Mouse (Mus musculus) kidney, embryonic 16.5 days (tissue): ENCODE data around the gene Pla1a. TPM values are rescaled to one million over a fixed set of nuclear protein-coding genes. Genes with fewer than 3 reads are reported as not detected.

Experiments
- ATAC-seq: fragments of 200-750 bp; cut with Nextera tagmentation; 2 replicates; pipeline ENCODE4 v1.8.0; 2017; ENCODE audit warnings: moderate TSS enrichment; ENCODE audit not compliant: low FRiP score, low TSS enrichment
- H3K27ac ChIP-seq: fragments of 300-500 bp; sonication (generic); 2 replicates; pipeline ENCODE4 v1.5.1; 2014; ENCODE audit warnings: low read length
- H3K27me3 ChIP-seq: fragments of 300-500 bp; sonication (generic); 2 replicates; pipeline ENCODE4 v1.6.1; 2014; ENCODE audit warnings: low read length, control low read depth, mixed read lengths; ENCODE audit not compliant: insufficient read depth
- H3K36me3 ChIP-seq: fragments of 300-500 bp; sonication (generic); 2 replicates; pipeline ENCODE4 v1.6.1; 2014; ENCODE audit warnings: low read length, control low read depth, mixed read lengths; ENCODE audit not compliant: insufficient read depth
- H3K4me1 ChIP-seq: fragments of 300-500 bp; sonication (generic); 2 replicates; pipeline ENCODE4 v1.6.1; 2014; ENCODE audit warnings: low read length, control low read depth, mixed read lengths; ENCODE audit not compliant: insufficient read depth
- H3K4me2 ChIP-seq: fragments of 300-500 bp; sonication (generic); replicated peaks from 2 replicates; pipeline ENCODE4 v1.6.1; 2014; ENCODE audit warnings: low read depth, low read length
- H3K4me3 ChIP-seq: fragments of 300-500 bp; sonication (generic); 2 replicates; pipeline ENCODE4 v1.5.1; 2014; ENCODE audit warnings: mild to moderate bottlenecking, low read length
- H3K9ac ChIP-seq: fragments of 300-500 bp; sonication (generic); replicated peaks from 2 replicates; pipeline ENCODE4 v1.6.1; 2014; ENCODE audit warnings: low read length
- H3K9me3 ChIP-seq: fragments of 300-500 bp; sonication (generic); 2 replicates; pipeline ENCODE4 v1.6.1; 2016; ENCODE audit warnings: low read length, control low read depth
- WGBS: fragments of 180-500 bp; shearing (Covaris S2); extraction: QIAGEN DNeasy Blood & Tissue Kit; methylation state at CpG from one replicate; pipeline ENCODE4 v1.1.7; 2014; 5-methylcytosine and 5-hydroxymethylcytosine counted together
- polyA plus RNA-seq: library from polyadenylated mRNA; unstranded; fragments of >200 nt; fragmentation: Nextera tagmentation; extraction: Ambion mirVana; gene quantifications from 2 replicates; pipeline ENCODE4 v1.2.1, GENCODE M21; 2015

Gene Pla1a
- polyA plus RNA-seq, 1 experiment from 2014 or later: 10.0 TPM

DNA sequence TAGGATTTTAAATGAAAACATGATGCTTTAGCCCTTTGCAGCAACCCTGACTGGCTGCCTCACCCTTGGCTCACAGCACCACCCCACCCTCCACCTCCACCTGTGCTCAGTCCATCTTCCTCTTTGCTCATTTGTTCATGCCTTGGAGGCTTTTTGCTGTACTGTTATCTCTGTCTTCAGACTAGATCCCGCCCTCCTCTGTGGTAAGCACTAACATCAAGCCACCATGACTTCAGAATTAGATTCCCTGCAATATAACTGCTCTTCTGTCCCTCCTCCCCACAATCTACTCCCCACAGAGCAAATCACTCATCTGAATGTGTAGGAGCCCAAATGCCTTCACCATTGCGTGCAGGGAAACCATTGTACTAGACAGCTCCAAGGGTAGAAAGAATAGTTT lies 49.3 kb downstream of the Pla1a start:
- ATAC-seq: no peak
- Histone ChIP-seq H3K4me1 (no peaks in the 10 kb centered on the region), H3K27me3 (no peaks in the 10 kb centered on the region), H3K36me3 (no peaks in the 10 kb centered on the region), H3K4me2 (no peak overlapping the region), H3K27ac (no peak overlapping the region), H3K4me3 (no peak overlapping the region), H3K9ac (no peak overlapping the region), H3K9me3 (no peaks in the 10 kb centered on the region)
- WGBS: 89% methylated on average over 2 of the region's 2 CpGs

DNA sequence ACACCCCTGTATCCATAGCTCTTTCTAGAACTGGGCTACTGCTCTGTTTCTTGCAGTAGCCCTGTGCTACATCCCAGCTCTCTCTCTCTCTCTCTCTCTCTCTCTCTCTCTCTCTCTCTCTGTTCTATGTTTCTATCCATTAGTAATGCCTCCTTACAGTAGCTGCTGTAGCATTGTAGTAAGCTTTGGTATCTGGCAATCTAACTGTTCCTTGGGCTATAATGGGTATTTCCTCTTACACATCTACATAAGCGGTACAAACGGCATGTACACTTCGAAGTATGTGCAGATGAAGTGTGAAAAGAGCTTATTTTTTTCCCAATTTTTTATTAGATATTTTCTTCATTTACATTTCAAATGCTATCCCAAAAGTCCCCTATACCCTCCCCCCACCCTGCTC lies 53.0 kb downstream of the Pla1a start:
- H3K36me3 ChIP-seq: no peaks in the 10 kb centered on the region
- no peak overlapping the region for H3K4me3 ChIP-seq
- no peak for ATAC-seq
- peaks cover 6% of the 10 kb centered on the region; the same call in 1 of the 2 replicates for H3K4me1 ChIP-seq
- no peak overlapping the region for H3K4me2 ChIP-seq
- no peaks in the 10 kb centered on the region for H3K27me3 ChIP-seq
- WGBS: 94% methylated on average over 3 of the region's 3 CpGs
- H3K9ac ChIP-seq: no peak overlapping the region
- H3K27ac ChIP-seq: no peak overlapping the region
- H3K9me3 ChIP-seq: no peaks in the 10 kb centered on the region

DNA sequence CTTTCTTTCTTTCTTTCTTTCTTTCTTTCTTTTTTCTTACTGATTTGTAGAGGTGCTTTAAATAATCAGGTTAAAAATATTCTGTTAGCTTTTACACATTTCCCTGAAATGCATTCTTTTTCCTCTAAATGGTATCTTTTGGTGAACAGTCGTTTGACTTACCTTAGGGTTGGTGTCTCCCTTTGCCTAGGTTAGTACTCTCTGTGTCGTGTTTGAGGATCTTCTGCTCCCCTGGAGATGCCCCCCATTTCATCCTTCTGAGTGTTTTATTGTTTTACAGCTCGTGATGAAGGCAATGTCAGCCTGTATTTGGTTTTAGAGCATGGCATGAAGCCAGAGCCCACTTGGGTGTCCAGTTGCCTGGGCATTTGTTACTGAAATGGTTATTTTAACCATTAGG lies 53.5 kb downstream of the Pla1a start:
- Histone ChIP-seq H3K4me1 (peaks cover 6% of the 10 kb centered on the region; the same call in 1 of the 2 replicates), H3K9ac (no peak overlapping the region), H3K36me3 (no peaks in the 10 kb centered on the region), H3K27me3 (no peaks in the 10 kb centered on the region), H3K9me3 (no peaks in the 10 kb centered on the region), H3K4me3 (no peak overlapping the region), H3K27ac (no peak overlapping the region), H3K4me2 (no peak overlapping the region)
- 20% methylated on average over 3 of the region's 3 CpGs for WGBS
- ATAC-seq: no peak

DNA sequence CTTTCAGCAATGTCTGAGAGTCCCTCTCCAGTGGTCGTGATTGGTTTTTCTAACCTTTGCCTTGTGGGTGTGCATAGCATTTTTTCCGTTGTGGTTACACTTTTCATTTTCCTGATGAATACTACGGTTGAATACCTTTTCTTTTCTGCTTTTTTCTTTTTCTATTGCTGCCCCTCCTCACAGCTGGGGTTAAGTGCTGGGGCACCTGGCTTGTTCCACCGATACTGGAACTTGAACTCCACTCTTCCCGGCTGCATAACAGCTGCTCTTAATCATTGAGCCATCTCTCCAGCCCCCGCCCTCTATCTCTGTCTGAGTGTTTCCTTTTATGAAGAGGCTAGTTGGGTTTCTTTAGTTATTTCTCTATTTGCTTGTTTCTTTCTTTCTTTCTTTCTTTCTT lies 53.9 kb downstream of the Pla1a start:
- Histone ChIP-seq H3K27ac (no peak overlapping the region), H3K36me3 (no peaks in the 10 kb centered on the region), H3K4me2 (no peak overlapping the region), H3K9me3 (no peaks in the 10 kb centered on the region), H3K9ac (no peak overlapping the region), H3K27me3 (no peaks in the 10 kb centered on the region), H3K4me1 (peaks cover 6% of the 10 kb centered on the region; the same call in 1 of the 2 replicates), H3K4me3 (no peak overlapping the region)
- 15% methylated on average over 6 of the region's 6 CpGs for WGBS
- no peak for ATAC-seq

DNA sequence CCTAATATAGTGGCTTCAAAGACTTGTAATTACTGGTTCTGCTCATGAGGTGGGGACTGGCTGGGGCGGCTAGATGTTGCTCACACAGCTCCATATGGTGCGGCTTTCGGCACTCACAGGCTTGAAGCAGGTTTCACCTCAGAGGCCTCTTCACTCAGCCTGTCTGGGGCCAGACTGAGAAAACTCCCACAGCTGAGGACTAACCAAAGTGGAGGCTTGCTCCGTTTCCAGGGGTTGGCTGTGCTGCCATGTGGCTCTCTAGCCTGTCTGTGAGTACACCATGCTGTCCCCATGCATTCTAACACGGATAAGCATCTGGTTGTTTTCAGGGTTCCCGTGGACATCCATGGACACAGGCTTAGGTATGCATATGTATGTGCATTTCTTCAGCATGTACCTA lies 54.4 kb downstream of the Pla1a start:
- Histone ChIP-seq H3K9me3 (no peaks in the 10 kb centered on the region), H3K27ac (no peak overlapping the region), H3K4me3 (no peak overlapping the region), H3K27me3 (no peaks in the 10 kb centered on the region), H3K36me3 (no peaks in the 10 kb centered on the region), H3K9ac (no peak overlapping the region), H3K4me2 (no peak overlapping the region), H3K4me1 (peaks cover 6% of the 10 kb centered on the region; the same call in 1 of the 2 replicates)
- ATAC-seq: no peak
- 57% methylated on average over 6 of the region's 6 CpGs for WGBS

DNA sequence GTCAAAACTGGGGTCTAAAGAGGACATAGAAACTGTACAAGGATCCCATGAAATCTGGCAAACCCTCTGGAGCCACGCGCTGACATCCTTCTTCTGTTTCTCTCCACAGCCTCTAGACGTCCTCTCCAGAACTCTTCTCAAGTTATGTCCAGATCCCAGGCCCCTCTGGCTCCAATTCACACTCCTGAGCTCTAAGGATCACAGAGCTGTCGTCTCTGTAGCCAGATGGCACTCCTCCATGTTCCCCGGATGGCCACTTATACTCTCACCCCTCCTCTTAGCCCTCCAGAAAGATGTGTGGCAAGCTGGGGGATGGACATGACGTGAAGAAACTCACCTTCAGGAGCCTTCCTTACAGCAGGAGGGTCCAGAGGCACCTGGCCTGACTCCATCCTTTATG lies 55.4 kb downstream of the Pla1a start:
- H3K9me3 ChIP-seq: no peaks in the 10 kb centered on the region
- H3K27me3 ChIP-seq: no peaks in the 10 kb centered on the region
- no peak overlapping the region for H3K4me3 ChIP-seq
- WGBS: 72% methylated on average over 6 of the region's 6 CpGs
- H3K9ac ChIP-seq: no peak overlapping the region
- peaks cover 6% of the 10 kb centered on the region; the same call in 1 of the 2 replicates for H3K4me1 ChIP-seq
- H3K4me2 ChIP-seq: no peak overlapping the region
- no peak overlapping the region for H3K27ac ChIP-seq
- ATAC-seq: no peak
- no peaks in the 10 kb centered on the region for H3K36me3 ChIP-seq

DNA sequence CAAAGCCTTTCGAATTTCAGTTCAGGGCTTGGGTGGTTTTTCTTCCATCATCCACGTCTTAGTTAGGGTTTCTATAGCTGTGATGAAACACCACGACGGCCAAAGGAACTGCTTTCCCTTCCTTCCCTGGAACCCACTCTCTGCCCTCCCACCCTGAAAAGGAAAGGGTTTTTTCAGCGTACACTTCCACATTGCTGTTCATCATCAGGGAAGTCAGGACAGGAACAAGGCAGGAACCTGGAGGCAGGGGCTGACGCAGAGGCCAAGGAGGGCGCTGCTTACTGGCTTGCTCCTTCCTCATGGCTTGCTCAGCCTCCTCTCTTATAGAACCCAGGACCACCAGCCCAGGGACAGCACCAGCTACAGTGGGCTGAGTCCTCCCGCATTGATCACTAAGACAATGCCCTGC lies 56.1 kb downstream of the Pla1a start:
- 55% methylated on average over 8 of the region's 8 CpGs for WGBS
- Histone ChIP-seq H3K9me3 (no peaks in the 10 kb centered on the region), H3K27ac (no peak overlapping the region), H3K4me3 (peak overlapping the region; percentile 30), H3K27me3 (no peaks in the 10 kb centered on the region), H3K9ac (peak overlapping the region; percentile 60), H3K4me2 (peak overlapping the region; percentile 49), H3K36me3 (no peaks in the 10 kb centered on the region), H3K4me1 (peaks cover 6% of the 10 kb centered on the region; the same call in 1 of the 2 replicates)
- peak; percentile 29; the same call in 1 of the 2 replicates for ATAC-seq

DNA sequence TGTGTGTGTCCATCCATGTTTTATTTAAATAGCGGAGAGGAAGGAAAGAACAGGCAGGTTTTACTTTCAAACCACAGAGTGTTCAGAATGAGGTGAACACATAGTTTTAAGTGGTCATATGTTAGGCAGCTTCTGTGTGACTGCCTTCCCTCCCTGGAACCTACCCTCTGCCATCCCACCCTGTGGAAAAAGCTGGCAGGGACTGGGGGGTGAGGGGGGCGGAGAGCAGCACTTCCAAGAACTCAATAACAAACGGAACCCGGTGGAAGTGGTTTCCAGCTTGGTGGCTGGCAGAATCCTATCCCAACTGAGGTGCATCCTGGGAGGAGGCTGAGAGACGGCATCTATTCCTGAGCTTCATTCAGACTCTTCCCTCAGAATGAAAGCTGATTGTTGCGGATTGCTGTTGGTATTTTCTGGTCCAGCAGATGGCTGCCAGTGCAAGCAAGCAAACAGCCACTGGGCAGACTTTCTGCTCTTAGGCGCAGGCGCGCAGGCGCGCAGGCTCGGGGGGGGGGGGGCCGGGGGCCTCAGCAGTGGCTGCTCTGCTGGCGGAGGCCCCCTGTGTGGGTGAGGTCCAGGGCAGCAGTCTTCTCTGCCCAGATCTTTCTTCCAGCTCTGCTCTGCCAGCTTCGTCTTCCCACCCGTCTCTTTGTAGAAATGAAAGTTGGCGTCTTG lies 56.6 kb downstream of the Pla1a start:
- H3K9me3 ChIP-seq: no peaks in the 10 kb centered on the region
- no peaks in the 10 kb centered on the region for H3K27me3 ChIP-seq
- ATAC-seq: peak; percentile 84; the same call in 1 of the 2 replicates
- peak overlapping the region; percentile 30 for H3K4me3 ChIP-seq
- no peak overlapping the region for H3K27ac ChIP-seq
- H3K4me1 ChIP-seq: peaks cover 6% of the 10 kb centered on the region; the same call in 1 of the 2 replicates
- WGBS: 35% methylated on average over 17 of the region's 17 CpGs
- peak overlapping the region; percentile 60 for H3K9ac ChIP-seq
- no peaks in the 10 kb centered on the region for H3K36me3 ChIP-seq
- H3K4me2 ChIP-seq: peak overlapping the region; percentile 49

DNA sequence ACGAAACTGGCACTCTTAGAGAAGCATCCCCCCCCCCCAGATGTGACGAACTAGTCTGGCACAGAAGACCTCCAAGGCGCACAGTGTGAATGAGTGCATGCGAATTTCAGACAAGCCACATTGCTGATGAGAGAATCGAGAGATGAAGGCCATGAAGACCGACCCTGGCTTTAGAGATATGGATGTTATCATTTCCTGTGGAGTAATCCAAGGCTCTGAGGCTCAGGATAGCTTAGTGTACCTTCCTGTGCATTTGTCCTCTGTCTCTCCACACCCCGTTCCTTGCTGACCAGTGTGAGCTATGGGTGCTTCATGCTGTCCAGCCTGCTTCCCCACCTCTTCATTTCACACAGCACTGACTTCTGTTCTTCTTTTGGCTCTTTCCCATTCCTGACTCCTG lies 57.8 kb downstream of the Pla1a start:
- peaks cover 6% of the 10 kb centered on the region; the same call in 1 of the 2 replicates for H3K4me1 ChIP-seq
- no peak for ATAC-seq
- H3K9ac ChIP-seq: no peak overlapping the region
- H3K9me3 ChIP-seq: no peaks in the 10 kb centered on the region
- H3K4me3 ChIP-seq: no peak overlapping the region
- H3K27me3 ChIP-seq: no peaks in the 10 kb centered on the region
- no peak overlapping the region for H3K27ac ChIP-seq
- no peak overlapping the region for H3K4me2 ChIP-seq
- 80% methylated on average over 7 of the region's 7 CpGs for WGBS
- H3K36me3 ChIP-seq: no peaks in the 10 kb centered on the region

DNA sequence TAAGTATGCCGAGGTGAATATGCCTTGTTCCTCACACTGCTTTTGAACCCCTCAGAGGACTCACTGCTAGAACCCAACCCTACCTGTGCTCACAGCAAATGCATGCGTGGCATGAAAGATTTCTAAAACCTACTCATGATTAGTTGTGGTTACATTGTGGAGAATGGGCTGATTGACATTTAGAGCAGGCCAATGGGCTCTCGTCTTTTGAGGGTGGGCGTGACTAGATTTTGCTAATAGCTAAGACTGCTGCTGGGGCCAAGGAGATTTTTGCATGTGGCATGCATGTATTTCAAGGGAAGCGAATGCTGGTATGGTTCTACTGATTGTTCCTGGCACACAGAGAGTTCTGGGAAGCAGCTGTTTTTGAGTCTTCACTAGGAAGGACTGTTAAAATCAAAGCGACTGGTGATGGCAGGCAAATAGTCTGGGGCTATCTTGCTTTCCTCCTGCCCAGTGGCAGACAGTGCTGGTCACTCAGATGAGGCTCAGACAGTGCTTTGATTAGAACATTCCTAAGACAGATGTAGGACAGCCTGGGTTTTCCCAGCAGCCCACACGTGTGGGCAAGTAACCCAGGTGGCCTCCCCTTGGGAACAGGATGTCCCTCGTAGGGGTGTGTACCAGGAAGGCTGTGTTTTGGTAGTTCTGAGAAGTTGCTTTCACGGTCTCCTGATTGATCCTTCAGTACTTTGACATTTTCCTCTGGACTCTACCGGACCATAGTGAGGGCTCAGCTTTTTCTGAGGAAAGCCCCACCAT lies 58.4 kb downstream of the Pla1a start:
- Histone ChIP-seq H3K9ac (no peak overlapping the region), H3K27me3 (no peaks in the 10 kb centered on the region), H3K9me3 (no peaks in the 10 kb centered on the region), H3K4me3 (no peak overlapping the region), H3K4me1 (peaks cover 6% of the 10 kb centered on the region; the same call in 1 of the 2 replicates), H3K36me3 (no peaks in the 10 kb centered on the region), H3K4me2 (no peak overlapping the region), H3K27ac (no peak overlapping the region)
- WGBS: 76% methylated on average over 10 of the region's 10 CpGs
- ATAC-seq: no peak
